Mouse (Mus musculus) central nervous system, embryonic 18 days (tissue): ENCODE results near the gene Krt6a. TPM values are rescaled to one million over a fixed set of nuclear protein-coding genes. Genes with fewer than 3 reads are reported as not detected.

Source experiments
- polyA plus RNA-seq: library from polyadenylated mRNA; depleted of rRNA; stranded (reverse); fragments of >200 nt; gene quantifications from 2 replicates; pipeline ENCODE4 v1.2.3, GENCODE M21; 2012; rRNA removed

Gene Krt6a
- 0.04 and 40.9 TPM in 2 replicates for polyA plus RNA-seq

GRCm38 (mm10) chr15:101694207-101694606, at the start of gene Krt6a:
TSS of gene Krt6a (minus strand) at chr15:101694307.

GRCm38 (mm10) chr15:101742711-101743110, 48.6 kb upstream of the Krt6a start, which contains the start of gene Krt71:
TSS of gene Krt71 (minus strand) at chr15:101743109.

GRCm38 (mm10) chr15:101712720-101713119, 18.6 kb upstream of the Krt6a start, which contains the start of gene Krt5:
TSS of gene Krt5 (minus strand) at chr15:101712898.

GRCm38 (mm10) chr15:101680187-101680586, 13.9 kb downstream of the Krt6a start, which contains the start of gene Krt6b:
TSS of gene Krt6b (minus strand) at chr15:101680287.

GRCm38 (mm10) chr15:101647280-101647679, 46.8 kb downstream of the Krt6a start, which contains the start of gene Gm5478:
TSS of gene Gm5478 (minus strand) at chr15:101647380.

Other genes starting within 250 kb of the Krt6a start
- gene Krt88, start 246.6 kb downstream of the Krt6a start, polyA plus RNA-seq, result not detected in 2 replicates
- gene Krt81, start 230.6 kb downstream of the Krt6a start, polyA plus RNA-seq, result 0.04 and 0.13 TPM in 2 replicates
- gene Krt86, start 220.8 kb downstream of the Krt6a start, polyA plus RNA-seq, result 0.04 and 0.05 TPM in 2 replicates
- not detected in 2 replicates for gene Krt83, start 202.8 kb downstream of the Krt6a start, polyA plus RNA-seq
- gene Gm49425, start 177.0 kb downstream of the Krt6a start, polyA plus RNA-seq, result not detected in 2 replicates
- not detected in 2 replicates for gene Krt84, start 161.5 kb downstream of the Krt6a start, polyA plus RNA-seq
- not detected in 2 replicates for gene Krt82, start 143.6 kb downstream of the Krt6a start, polyA plus RNA-seq
- gene Krt90, start 131.4 kb downstream of the Krt6a start, polyA plus RNA-seq, result 0.15 and 0.16 TPM in 2 replicates
- 0.07 and 0.09 TPM in 2 replicates for gene Krt75, start 120.4 kb downstream of the Krt6a start, polyA plus RNA-seq
- gene Gm5414, start 66.1 kb downstream of the Krt6a start, polyA plus RNA-seq, result not detected in 2 replicates
- gene Gm5478, start 46.9 kb downstream of the Krt6a start, polyA plus RNA-seq, result not detected in 2 replicates
- gene Krt6b, start 14.0 kb downstream of the Krt6a start, polyA plus RNA-seq, result 0.41 TPM in 1 of 2 replicates, not detected in the other
- 0.08 and 1.1 TPM in 2 replicates for gene Krt5, start 18.6 kb upstream of the Krt6a start, polyA plus RNA-seq
- 0.08 and 0.36 TPM in 2 replicates for gene Krt71, start 48.8 kb upstream of the Krt6a start, polyA plus RNA-seq
- gene Krt72, start 92.2 kb upstream of the Krt6a start, polyA plus RNA-seq, result 0.11 and 0.13 TPM in 2 replicates
- gene Krt73, start 108.0 kb upstream of the Krt6a start, polyA plus RNA-seq, result 0.52 and 0.95 TPM in 2 replicates
- gene Krt2, start 123.9 kb upstream of the Krt6a start, polyA plus RNA-seq, result 0.03 TPM in 2 replicates
- gene Krt1, start 156.5 kb upstream of the Krt6a start, polyA plus RNA-seq, result 23.8 and 28.4 TPM in 2 replicates
- 2.3 and 2.6 TPM in 2 replicates for gene Krt77, start 175.4 kb upstream of the Krt6a start, polyA plus RNA-seq
- 0.05 and 0.06 TPM in 2 replicates for gene Krt76, start 198.6 kb upstream of the Krt6a start, polyA plus RNA-seq
- not detected in 2 replicates for gene Krt4, start 230.4 kb upstream of the Krt6a start, polyA plus RNA-seq
- 0.21 and 0.37 TPM in 2 replicates for gene Krt79, start 246.0 kb upstream of the Krt6a start, polyA plus RNA-seq